ENCODE assay signal across 9 mouse cellular contexts in the genomic region with DNA sequence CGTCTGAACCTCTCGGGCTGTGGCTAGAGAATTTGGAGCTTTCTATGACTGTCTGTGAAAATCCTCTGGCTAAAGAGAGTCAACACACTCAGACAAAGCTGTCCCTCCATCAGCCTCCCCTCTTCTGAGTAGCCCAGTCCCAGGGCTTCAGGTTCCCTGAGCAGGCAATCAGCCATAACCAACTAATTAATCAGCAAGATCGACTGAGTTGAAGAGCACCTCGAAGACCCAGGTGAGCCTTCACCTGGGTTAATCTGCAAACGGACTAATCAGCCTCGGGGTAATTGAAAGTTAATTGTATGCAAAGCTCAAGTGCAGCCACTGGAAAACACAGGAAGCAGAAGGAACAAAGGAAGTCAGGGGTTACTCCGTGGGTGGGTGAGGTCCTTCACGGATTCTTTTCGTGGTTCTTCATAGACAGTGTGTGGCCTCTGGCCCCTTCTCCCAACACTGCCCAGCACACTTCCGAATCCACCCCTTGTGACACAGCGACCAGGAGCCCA. TPM values are rescaled to one million over a fixed set of nuclear protein-coding genes. Genes with fewer than 3 reads are reported as not detected.
DNase-seq lines count a peak whose midpoint lies in the region; ATAC-seq and TF ChIP-seq lines count a peak whose summit lies in the region.
"Had no signal": no experiment of that assay in that cellular context is flagged by ENCODE, and none has a peak within 500 bp of the region (broad histone marks: within the 10 kb centered on the region; RNA-seq: fewer than 3 reads in every experiment).

No protein-coding gene starts in this region.

- H3K27ac ChIP-seq in gastrocnemius, adult 2 months: peak overlapping the region; percentile 48
- no peak overlapping the region for H3K27ac ChIP-seq in embryonic facial prominence, embryonic 11.5 days (replicated peaks; ENCODE audit: low read depth, low read length)
- H3K27ac ChIP-seq in hindbrain, embryonic 16.5 days (ENCODE audit: low read depth, low read length): peak overlapping the region; percentile 64; the same call in 1 of the 2 replicates
- H3K27ac ChIP-seq in limb, embryonic 15.5 days: no peak overlapping the region

- DNase-seq in gastrocnemius, adult 2 months: peak; percentile 13
- DNase-seq in gastrocnemius, postnatal 25 days: no peak
- DNase-seq in embryonic facial prominence, embryonic 11.5 days (ENCODE audit: low spot score): no peak
- no peak for DNase-seq in spleen, postnatal 10 days (ENCODE audit: low spot score in 2 of 2)
- DNase-seq in ovary, postnatal 36 days (ENCODE audit: low spot score): no peak
- DNase-seq in right cerebral cortex, adult 2 months (ENCODE audit: low spot score in 2 of 2): no peak
- DNase-seq: cerebellum, adult 2 months had no signal

- 4% methylated on average over 11 of the region's 11 CpGs for WGBS in embryonic facial prominence, embryonic 11.5 days
- WGBS in hindbrain, embryonic 16.5 days: 5% methylated on average over 11 of the region's 11 CpGs
- WGBS in limb, embryonic 15.5 days: 16% methylated on average over 11 of the region's 11 CpGs

- intact Hi-C loops in gastrocnemius, adult 2 months (cut with DNase I): no loop called here

- peak overlapping the region; percentile 29 for H3K4me3 ChIP-seq in gastrocnemius, adult 2 months
- no peak overlapping the region for H3K4me3 ChIP-seq in embryonic facial prominence, embryonic 11.5 days (ENCODE audit: low read depth, low read length)
- H3K4me3 ChIP-seq in hindbrain, embryonic 16.5 days (ENCODE audit: low read length): peak overlapping the region; percentile 13
- no peak overlapping the region for H3K4me3 ChIP-seq in limb, embryonic 15.5 days

- TF ChIP-seq CTCF in gastrocnemius, adult 2 months (IDR thresholded peaks at IDR 0.05): no peak

- no peak overlapping the region for H3K4me2 ChIP-seq in embryonic facial prominence, embryonic 11.5 days (ENCODE audit: low read depth, low read length)
- peak overlapping the region; percentile 50 for H3K4me2 ChIP-seq in hindbrain, embryonic 16.5 days (ENCODE audit: low read length)
- peak overlapping the region; percentile 24; the same call in 1 of the 2 replicates for H3K4me2 ChIP-seq in limb, embryonic 15.5 days

- no peaks in the 10 kb centered on the region for H3K27me3 ChIP-seq in embryonic facial prominence, embryonic 11.5 days (ENCODE audit: control insufficient read depth, insufficient read depth, low read length)
- no peaks in the 10 kb centered on the region for H3K27me3 ChIP-seq in hindbrain, embryonic 16.5 days (replicated peaks; ENCODE audit: control insufficient read depth, insufficient read depth, low read length)
- H3K27me3 ChIP-seq in limb, embryonic 15.5 days: no peaks in the 10 kb centered on the region

- H3K9me3 ChIP-seq in embryonic facial prominence, embryonic 11.5 days (replicated peaks; ENCODE audit: control insufficient read depth, low read length): no peaks in the 10 kb centered on the region
- H3K9me3 ChIP-seq in hindbrain, embryonic 16.5 days (ENCODE audit: control insufficient read depth, low read length): no peaks in the 10 kb centered on the region
- no peaks in the 10 kb centered on the region for H3K9me3 ChIP-seq in limb, embryonic 15.5 days

- ATAC-seq in embryonic facial prominence, embryonic 11.5 days (replicated peaks; ENCODE audit: insufficient number of reproducible peaks, low FRiP score, low TSS enrichment, low read depth): 0 out of 2 replicates have a peak, but pooled peaks have one; percentile 24
- peak; percentile 43 for ATAC-seq in hindbrain, embryonic 16.5 days
- ATAC-seq in limb, embryonic 15.5 days (ENCODE audit: insufficient number of reproducible peaks, low FRiP score, low TSS enrichment, low read depth): no peak

- H3K4me1 ChIP-seq in embryonic facial prominence, embryonic 11.5 days (ENCODE audit: control insufficient read depth, insufficient read depth, low read length): no peaks in the 10 kb centered on the region
- peaks cover 26% of the 10 kb centered on the region for H3K4me1 ChIP-seq in hindbrain, embryonic 16.5 days (ENCODE audit: control insufficient read depth, insufficient read depth, low read depth, low read length)
- H3K4me1 ChIP-seq in limb, embryonic 15.5 days: peaks cover 38% of the 10 kb centered on the region

- no peaks in the 10 kb centered on the region for H3K36me3 ChIP-seq in embryonic facial prominence, embryonic 11.5 days (replicated peaks; ENCODE audit: control insufficient read depth, insufficient read depth, low read depth, low read length)
- no peaks in the 10 kb centered on the region for H3K36me3 ChIP-seq in hindbrain, embryonic 16.5 days (ENCODE audit: control insufficient read depth, insufficient read depth, low read length)
- H3K36me3 ChIP-seq in limb, embryonic 15.5 days: no peaks in the 10 kb centered on the region

- peak overlapping the region; percentile 1; the same call in 1 of the 2 replicates for H3K9ac ChIP-seq in embryonic facial prominence, embryonic 11.5 days (replicated peaks; ENCODE audit: low read length)
- H3K9ac ChIP-seq in hindbrain, embryonic 16.5 days (ENCODE audit: low read depth, low read length): peak overlapping the region; percentile 40; the same call in 1 of the 2 replicates
- H3K9ac ChIP-seq in limb, embryonic 15.5 days: no peak overlapping the region

RNA-seq across cellular contexts. Expression of a gene that starts 19.9 kb away (rescaled TPM):
- total RNA-seq in gastrocnemius, adult 2 months (2021): 1 to 10 TPM; 3.7 to 8.3 TPM
- total RNA-seq in gastrocnemius, postnatal 25 days (2021): 1 to 10 TPM; 3.3 to 5.4 TPM
- 1.1 and 1.6 TPM in 2 replicates for polyA plus RNA-seq in embryonic facial prominence, embryonic 11.5 days (2014; fragmentation: Nextera tagmentation; extraction: Ambion mirVana)
- polyA plus RNA-seq in hindbrain, embryonic 16.5 days (2015; fragmentation: Nextera tagmentation; extraction: Ambion mirVana): 5.5 and 7.1 TPM in 2 replicates
- 2.6 and 3.1 TPM in 2 replicates for polyA plus RNA-seq in limb, embryonic 15.5 days (2015; fragmentation: Nextera tagmentation; extraction: Ambion mirVana)

Comparison
In these comparisons a context has a peak if more than half of its experiments do, and no peak if none do; other contexts are left out.
1. H3K27ac ChIP-seq: peak in gastrocnemius, adult 2 months (single experiment) and hindbrain, embryonic 16.5 days (single experiment); none in embryonic facial prominence, embryonic 11.5 days (single experiment) and limb, embryonic 15.5 days (single experiment).
2. H3K4me3 ChIP-seq: peak in gastrocnemius, adult 2 months (single experiment) and hindbrain, embryonic 16.5 days (single experiment); none in embryonic facial prominence, embryonic 11.5 days (single experiment) and limb, embryonic 15.5 days (single experiment).